Mouse (Mus musculus) heart, adult 2 months (tissue): ENCODE results near the gene Xcr1.

Source experiments
- CTCF ChIP-seq: fragments of 200-600 bp; IDR thresholded peaks from 2 replicates; pipeline ENCODE4 v1.8.1; 2022; ENCODE audit warnings: antibody characterized with exemption, mild to moderate bottlenecking, moderate library complexity
- EP300 ChIP-seq: fragments of 200-500 bp; IDR thresholded peaks from 2 replicates; pipeline ENCODE4 v1.6.1; 2011; ENCODE audit warnings: low read depth, low read length, control low read depth; ENCODE audit not compliant: insufficient read depth
- POLR2A ChIP-seq: fragments of 200-500 bp; IDR thresholded peaks from 2 replicates; pipeline ENCODE4 v1.6.1; 2011; ENCODE audit warnings: mild to moderate bottlenecking, low read depth, low read length, control low read depth; ENCODE audit not compliant: insufficient read depth

GRCm38 (mm10) chr9:123818601-123819000 lies 43.2 kb downstream of the Xcr1 start:
- TF ChIP-seq CTCF (no peak), POLR2A (no peak), EP300 (no peak)
